Mouse (Mus musculus) heart, embryonic 13.5 days (tissue): ENCODE measurements around the gene Tnrc6a. TPM values are rescaled to one million over a fixed set of nuclear protein-coding genes. Genes with fewer than 3 reads are reported as not detected.

Source experiments
- ATAC-seq: fragments of 200-750 bp; cut with Nextera tagmentation; 2 replicates; pipeline ENCODE4 v1.8.0; 2017; ENCODE audit warnings: moderate TSS enrichment; ENCODE audit not compliant: insufficient number of reproducible peaks, low FRiP score, low TSS enrichment; ENCODE audit errors: extremely low read depth
- H3K27ac ChIP-seq: fragments of 300-500 bp; sonication (generic); replicated peaks from 2 replicates; pipeline ENCODE4 v1.5.1; 2015; ENCODE audit warnings: moderate library complexity, mild to moderate bottlenecking, inconsistent platforms
- H3K27me3 ChIP-seq: fragments of 300-500 bp; sonication (generic); replicated peaks from 2 replicates; pipeline ENCODE4 v1.6.1; 2015; ENCODE audit warnings: mild to moderate bottlenecking, inconsistent platforms
- H3K36me3 ChIP-seq: fragments of 300-500 bp; sonication (generic); 2 replicates; pipeline ENCODE4 v1.6.1; 2015; ENCODE audit warnings: mild to moderate bottlenecking, inconsistent platforms
- H3K4me1 ChIP-seq: fragments of 300-500 bp; sonication (generic); 2 replicates; pipeline ENCODE4 v1.6.1; 2015; ENCODE audit warnings: inconsistent platforms
- H3K4me2 ChIP-seq: fragments of 300-500 bp; sonication (generic); 2 replicates; pipeline ENCODE4 v1.6.1; 2015; ENCODE audit warnings: inconsistent platforms, mild to moderate bottlenecking, moderate library complexity
- H3K4me3 ChIP-seq: fragments of 300-500 bp; sonication (generic); 2 replicates; pipeline ENCODE4 v1.5.1; 2015; ENCODE audit warnings: moderate library complexity, mild to moderate bottlenecking, inconsistent platforms
- H3K9ac ChIP-seq: fragments of 300-500 bp; sonication (generic); 2 replicates; pipeline ENCODE4 v1.6.1; 2015; ENCODE audit warnings: inconsistent platforms, mild to moderate bottlenecking, moderate library complexity
- H3K9me3 ChIP-seq: fragments of 300-500 bp; sonication (generic); 2 replicates; pipeline ENCODE4 v1.6.1; 2016; ENCODE audit warnings: inconsistent platforms
- WGBS: fragments of 180-500 bp; shearing (Covaris S2); methylation state at CpG from one replicate; pipeline ENCODE4 v1.1.7; 2015; ENCODE audit warnings: mixed read lengths; 5-methylcytosine and 5-hydroxymethylcytosine counted together
- polyA plus RNA-seq: library from polyadenylated mRNA; unstranded; fragments of >200 nt; fragmentation: Nextera tagmentation; extraction: Ambion mirVana; gene quantifications from 2 replicates; pipeline ENCODE4 v1.2.1, GENCODE M21; 2015

The Tnrc6a gene
- polyA plus RNA-seq, 1 experiment from 2014 or later: 28.7 TPM

DNA sequence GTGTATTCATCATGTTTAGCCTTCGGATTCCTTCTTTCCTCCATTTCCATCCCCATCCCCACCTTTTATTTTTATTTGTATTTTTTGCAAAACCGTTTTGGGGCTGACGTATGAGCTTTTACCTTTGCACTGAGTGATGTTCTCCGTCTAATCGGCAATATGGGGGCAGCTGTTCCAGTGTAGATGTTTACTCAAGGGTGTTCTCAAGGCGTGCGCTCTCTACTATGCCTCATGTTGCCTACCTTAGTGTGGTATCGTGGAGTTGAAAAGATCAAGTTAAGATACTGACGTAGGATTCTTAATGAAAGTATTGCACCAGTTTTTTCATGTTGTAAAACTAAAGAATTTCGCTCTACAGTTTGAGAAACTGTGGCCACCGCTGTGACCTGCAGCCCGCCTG is 69.5 kb downstream of the Tnrc6a start:
- no peak overlapping the region for H3K9ac ChIP-seq
- no peak overlapping the region for H3K27ac ChIP-seq
- no peaks in the 10 kb centered on the region for H3K9me3 ChIP-seq
- peaks cover 79% of the 10 kb centered on the region for H3K36me3 ChIP-seq
- ATAC-seq: no peak
- H3K4me2 ChIP-seq: no peak overlapping the region
- WGBS: 95% methylated on average over 12 of the region's 12 CpGs
- no peaks in the 10 kb centered on the region for H3K27me3 ChIP-seq
- peaks cover 4% of the 10 kb centered on the region for H3K4me1 ChIP-seq
- no peak overlapping the region for H3K4me3 ChIP-seq

- H3K4me3 ChIP-seq: no peak overlapping the region
- no peak overlapping the region for H3K9ac ChIP-seq
- H3K9me3 ChIP-seq: no peaks in the 10 kb centered on the region
- H3K4me1 ChIP-seq: peaks cover 4% of the 10 kb centered on the region
- no peak overlapping the region for H3K4me2 ChIP-seq
- no peak overlapping the region for H3K27ac ChIP-seq
- ATAC-seq: no peak
- peaks cover 64% of the 10 kb centered on the region for H3K36me3 ChIP-seq
- H3K27me3 ChIP-seq: no peaks in the 10 kb centered on the region
- 90% methylated on average over 8 of the region's 8 CpGs for WGBS
Measured at GRCm38 (mm10) chr7:123194696-123195095, 71.0 kb downstream of the Tnrc6a start.

DNA sequence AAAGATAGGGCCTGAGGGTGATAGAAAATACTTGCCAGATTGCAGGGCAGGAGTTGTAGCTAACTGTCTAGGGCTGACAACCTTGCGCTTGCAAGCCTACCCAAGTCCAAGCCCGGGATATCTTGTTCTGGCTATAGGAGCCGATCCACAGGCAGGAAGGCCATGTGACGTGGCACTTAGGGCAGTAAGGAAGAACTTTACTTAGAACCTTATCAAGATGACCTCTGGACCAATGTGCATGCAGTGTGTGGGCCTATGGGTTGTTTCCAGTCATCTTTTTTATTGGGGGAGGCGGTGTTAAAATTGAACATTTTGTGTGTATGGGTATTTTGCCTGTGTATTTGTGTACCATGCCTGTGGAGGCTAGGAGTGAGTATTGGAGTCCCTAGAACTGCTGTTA is 72.7 kb downstream of the Tnrc6a start:
- H3K36me3 ChIP-seq: peaks cover 47% of the 10 kb centered on the region
- H3K27me3 ChIP-seq: no peaks in the 10 kb centered on the region
- no peak for ATAC-seq
- no peak overlapping the region for H3K9ac ChIP-seq
- H3K4me1 ChIP-seq: peaks cover 4% of the 10 kb centered on the region
- no peak overlapping the region for H3K4me3 ChIP-seq
- no peaks in the 10 kb centered on the region for H3K9me3 ChIP-seq
- whole genome bisulfite sequencing: 54% methylated on average over 5 of the region's 5 CpGs
- H3K27ac ChIP-seq: no peak overlapping the region
- no peak overlapping the region for H3K4me2 ChIP-seq

DNA sequence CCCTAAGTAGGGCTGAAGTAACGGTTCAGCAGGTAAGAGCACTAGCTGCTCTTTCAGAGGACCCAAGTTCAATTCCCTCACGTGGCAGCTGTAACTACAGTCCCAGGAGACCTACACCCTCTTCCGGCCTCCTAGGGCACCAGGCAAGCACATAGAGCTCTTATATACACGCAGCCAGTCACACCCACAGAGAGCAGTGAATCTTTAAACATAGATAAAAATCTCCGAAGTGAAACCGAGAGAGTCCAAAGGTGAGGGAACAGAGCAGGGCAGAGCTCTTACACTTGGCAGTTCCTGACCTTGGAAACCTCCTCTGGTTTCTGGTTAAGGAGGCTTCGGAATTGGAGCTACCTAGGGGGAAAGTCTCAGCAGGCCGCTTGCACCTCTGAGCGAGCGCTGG is 75.0 kb downstream of the Tnrc6a start:
- 70% methylated on average over 10 of the region's 10 CpGs for WGBS

DNA sequence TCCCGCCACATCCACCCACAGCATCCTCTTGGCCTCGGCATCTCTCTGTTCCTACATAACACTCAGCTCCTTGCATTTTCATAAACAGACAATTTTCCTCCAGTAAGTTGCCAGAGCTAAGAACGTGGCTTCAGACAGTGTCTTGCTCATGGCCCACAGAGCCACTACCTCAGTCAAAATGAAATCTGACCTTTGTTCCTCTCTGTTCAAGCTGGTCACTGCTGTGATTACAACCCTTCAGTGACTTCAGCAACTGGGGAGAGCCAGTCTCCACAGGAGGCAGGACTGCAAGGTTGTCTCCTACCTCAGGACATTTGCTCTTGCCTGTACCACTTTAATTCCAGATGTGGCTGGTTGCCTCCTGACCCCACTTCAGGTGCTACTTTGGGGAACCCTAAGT is 75.5 kb downstream of the Tnrc6a start:
- Histone ChIP-seq H3K27me3 (no peaks in the 10 kb centered on the region), H3K4me1 (peaks cover 4% of the 10 kb centered on the region), H3K27ac (no peak overlapping the region), H3K36me3 (peaks cover 20% of the 10 kb centered on the region), H3K9me3 (no peaks in the 10 kb centered on the region), H3K4me3 (no peak overlapping the region), H3K9ac (no peak overlapping the region), H3K4me2 (no peak overlapping the region)
- ATAC-seq: no peak
- WGBS: 77% methylated on average over 3 of the region's 3 CpGs

More for the DNA sequence above, 75.0 kb downstream of the Tnrc6a start:
- Histone ChIP-seq H3K36me3 (peaks cover 24% of the 10 kb centered on the region), H3K9me3 (no peaks in the 10 kb centered on the region), H3K4me3 (no peak overlapping the region), H3K4me1 (peaks cover 4% of the 10 kb centered on the region), H3K27ac (no peak overlapping the region), H3K9ac (no peak overlapping the region), H3K4me2 (no peak overlapping the region), H3K27me3 (no peaks in the 10 kb centered on the region)
- no peak for ATAC-seq

GRCm38 (mm10) chr7:123199656-123200206 is 76.0 kb downstream of the Tnrc6a start:
- no peak overlapping the region for H3K9ac ChIP-seq
- H3K36me3 ChIP-seq: peaks cover 14% of the 10 kb centered on the region
- H3K4me1 ChIP-seq: peaks cover 4% of the 10 kb centered on the region
- no peaks in the 10 kb centered on the region for H3K27me3 ChIP-seq
- H3K27ac ChIP-seq: no peak overlapping the region
- no peak for ATAC-seq
- H3K9me3 ChIP-seq: no peaks in the 10 kb centered on the region
- H3K4me3 ChIP-seq: no peak overlapping the region
- 87% methylated on average over 15 of the region's 15 CpGs for WGBS
- no peak overlapping the region for H3K4me2 ChIP-seq

DNA sequence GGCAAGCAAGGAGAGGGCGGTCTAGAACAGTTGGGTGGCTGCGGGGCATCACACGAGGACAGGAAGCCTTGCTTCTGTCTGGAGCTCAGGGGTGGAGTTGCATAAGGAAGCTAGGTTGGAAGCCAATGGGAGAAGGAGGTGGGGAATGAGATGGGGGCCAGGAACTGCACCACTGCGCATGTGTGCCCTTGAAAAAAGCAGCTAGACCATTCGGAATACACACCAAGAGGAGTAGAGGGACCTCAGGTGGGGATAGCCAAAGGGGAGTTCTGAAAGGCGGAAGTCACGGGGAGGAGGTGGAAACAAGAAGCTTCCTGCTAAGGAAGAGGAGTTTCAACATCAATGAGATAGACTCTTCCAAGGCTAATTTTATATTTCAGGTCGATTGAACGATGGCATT is 77.0 kb downstream of the Tnrc6a start:
- no peak overlapping the region for H3K4me2 ChIP-seq
- no peak for ATAC-seq
- H3K36me3 ChIP-seq: peaks cover 4% of the 10 kb centered on the region; the same call in 1 of the 2 replicates
- H3K9me3 ChIP-seq: no peaks in the 10 kb centered on the region
- H3K27ac ChIP-seq: no peak overlapping the region
- peaks cover 4% of the 10 kb centered on the region for H3K4me1 ChIP-seq
- H3K9ac ChIP-seq: no peak overlapping the region
- H3K4me3 ChIP-seq: no peak overlapping the region
- 70% methylated on average over 9 of the region's 9 CpGs for WGBS
- no peaks in the 10 kb centered on the region for H3K27me3 ChIP-seq

GRCm38 (mm10) chr7:123205261-123205660 is 81.6 kb downstream of the Tnrc6a start:
- Histone ChIP-seq H3K27me3 (peaks cover 5% of the 10 kb centered on the region; the same call in 1 of the 2 replicates), H3K9me3 (no peaks in the 10 kb centered on the region), H3K27ac (no peak overlapping the region), H3K4me1 (peaks cover 9% of the 10 kb centered on the region), H3K36me3 (no peaks in the 10 kb centered on the region), H3K4me2 (no peak overlapping the region), H3K9ac (no peak overlapping the region), H3K4me3 (no peak overlapping the region)
- ATAC-seq: no peak
- 25% methylated on average over 14 of the region's 14 CpGs for WGBS

GRCm38 (mm10) chr7:123207561-123207960 is 83.9 kb downstream of the Tnrc6a start:
- H3K36me3 ChIP-seq: no peaks in the 10 kb centered on the region
- no peak overlapping the region for H3K27ac ChIP-seq
- no peak for ATAC-seq
- H3K9me3 ChIP-seq: no peaks in the 10 kb centered on the region
- no peak overlapping the region for H3K9ac ChIP-seq
- peaks cover 11% of the 10 kb centered on the region for H3K4me1 ChIP-seq
- H3K4me2 ChIP-seq: no peak overlapping the region
- WGBS: 63% methylated on average over 6 of the region's 6 CpGs
- no peak overlapping the region for H3K4me3 ChIP-seq
- H3K27me3 ChIP-seq: peaks cover 12% of the 10 kb centered on the region; the same call in 1 of the 2 replicates

GRCm38 (mm10) chr7:123209864-123210263 is 86.2 kb downstream of the Tnrc6a start:
- Histone ChIP-seq H3K27me3 (peaks cover 12% of the 10 kb centered on the region; the same call in 1 of the 2 replicates), H3K4me2 (peak overlapping the region; percentile 24), H3K9me3 (no peaks in the 10 kb centered on the region), H3K36me3 (no peaks in the 10 kb centered on the region), H3K27ac (no peak overlapping the region), H3K9ac (no peak overlapping the region), H3K4me3 (no peak overlapping the region), H3K4me1 (peaks cover 22% of the 10 kb centered on the region)
- no peak for ATAC-seq
- 8% methylated on average over 9 of the region's 9 CpGs for WGBS

- Histone ChIP-seq H3K4me1 (peaks cover 22% of the 10 kb centered on the region), H3K9me3 (no peaks in the 10 kb centered on the region), H3K9ac (no peak overlapping the region), H3K27ac (no peak overlapping the region), H3K36me3 (no peaks in the 10 kb centered on the region), H3K27me3 (peaks cover 8% of the 10 kb centered on the region; the same call in 1 of the 2 replicates), H3K4me3 (no peak overlapping the region), H3K4me2 (no peak overlapping the region)
- 54% methylated on average over 5 of the region's 5 CpGs for WGBS
- no peak for ATAC-seq
Measured at GRCm38 (mm10) chr7:123211461-123211860, 87.8 kb downstream of the Tnrc6a start.

- H3K4me3 ChIP-seq: no peak overlapping the region
- 75% methylated on average over 5 of the region's 5 CpGs for WGBS
Measured at GRCm38 (mm10) chr7:123212316-123212715, 88.6 kb downstream of the Tnrc6a start.

More at GRCm38 (mm10) chr7:123212316-123212715, 88.6 kb downstream of the Tnrc6a start:
- no peak overlapping the region for H3K27ac ChIP-seq
- H3K9me3 ChIP-seq: no peaks in the 10 kb centered on the region
- ATAC-seq: no peak
- no peak overlapping the region for H3K4me2 ChIP-seq
- no peaks in the 10 kb centered on the region for H3K36me3 ChIP-seq
- H3K9ac ChIP-seq: no peak overlapping the region
- peaks cover 22% of the 10 kb centered on the region for H3K4me1 ChIP-seq
- H3K27me3 ChIP-seq: peaks cover 7% of the 10 kb centered on the region; the same call in 1 of the 2 replicates
